Mouse (Mus musculus): ENCODE results near the gene Cage1.

- TF ChIP-seq CTCF (IDR thresholded peaks at IDR 0.05; ENCODE audit: low read depth) (peak; percentile 78), EP300 (IDR thresholded peaks at IDR 0.05; ENCODE audit: low read depth) (no peak)
Measured at GRCm38 (mm10) chr13:38064854-38065663, 28.2 kb upstream of the Cage1 start.
